Mouse (Mus musculus) small intestine, adult 2 months (tissue): ENCODE results near the gene Ralb. TPM values are rescaled to one million over a fixed set of nuclear protein-coding genes. Genes with fewer than 3 reads are reported as not detected.

Source experiments
- H3K27ac ChIP-seq: fragments of 200-500 bp; 2 replicates; pipeline ENCODE4 v1.5.1; 2012; ENCODE audit warnings: low read depth, low read length, control low read depth, inconsistent platforms; ENCODE audit not compliant: insufficient read depth
- H3K27me3 ChIP-seq: fragments of 200-500 bp; 2 replicates; pipeline ENCODE4 v1.6.1; 2012; ENCODE audit warnings: mild to moderate bottlenecking, moderate library complexity, low read length, inconsistent platforms; ENCODE audit not compliant: control insufficient read depth, insufficient read depth
- H3K36me3 ChIP-seq: fragments of 200-500 bp; 2 replicates; pipeline ENCODE4 v1.6.1; 2012; ENCODE audit warnings: mild to moderate bottlenecking, low read length, control low read depth, inconsistent platforms; ENCODE audit not compliant: control insufficient read depth, insufficient read depth
- H3K4me1 ChIP-seq: fragments of 200-500 bp; 2 replicates; pipeline ENCODE4 v1.6.1; 2012; ENCODE audit warnings: low read length, inconsistent platforms, mixed read lengths; ENCODE audit not compliant: control insufficient read depth, insufficient read depth, insufficient read length
- H3K4me3 ChIP-seq: fragments of 200-500 bp; 2 replicates; pipeline ENCODE4 v1.5.1; 2012; ENCODE audit warnings: low read depth, mild to moderate bottlenecking, control low read depth, inconsistent platforms, low read length, moderate library complexity
- CTCF ChIP-seq: fragments of 200-500 bp; IDR thresholded peaks from 2 replicates; pipeline ENCODE4 v1.5.1; 2012; ENCODE audit warnings: low read depth, mild to moderate bottlenecking, control low read depth, inconsistent platforms, low read length, moderate library complexity, mixed read lengths; ENCODE audit not compliant: insufficient replicate concordance, insufficient read length; ENCODE audit errors: extremely low read depth
- POLR2A ChIP-seq: fragments of 200-500 bp; IDR thresholded peaks from 2 replicates; pipeline ENCODE4 v1.6.1; 2012; ENCODE audit warnings: low read depth, mild to moderate bottlenecking, control low read depth, inconsistent platforms, low read length, moderate library complexity
- WGBS: fragments of 180-500 bp; shearing (Covaris S2); methylation state at CpG from one replicate; pipeline ENCODE4 v1.1.7; 2018; 5-methylcytosine and 5-hydroxymethylcytosine counted together
- polyA plus RNA-seq: library from polyadenylated mRNA; depleted of rRNA; stranded (reverse); fragments of >200 nt; gene quantifications from 2 replicates; pipeline ENCODE4 v1.2.3, GENCODE M21; 2012

The Ralb gene
- polyA plus RNA-seq, 1 experiment: 42.4 TPM

- Histone ChIP-seq H3K4me3 (no peak overlapping the region), H3K4me1 (no peaks in the 10 kb centered on the region), H3K27ac (no peak overlapping the region), H3K36me3 (no peaks in the 10 kb centered on the region), H3K27me3 (no peaks in the 10 kb centered on the region)
- WGBS: 72% methylated on average over 10 of the region's 10 CpGs
- TF ChIP-seq POLR2A: no peak
- no peak for TF ChIP-seq CTCF
Observed at GRCm38 (mm10) chr1:119451417-119451816, 53.2 kb downstream of the Ralb start.

- Histone ChIP-seq H3K4me3 (no peak overlapping the region), H3K27ac (no peak overlapping the region), H3K4me1 (no peaks in the 10 kb centered on the region), H3K36me3 (no peaks in the 10 kb centered on the region), H3K27me3 (no peaks in the 10 kb centered on the region)
- 79% methylated on average over 10 of the region's 10 CpGs for WGBS
- TF ChIP-seq CTCF (no peak), POLR2A (no peak)
Observed at GRCm38 (mm10) chr1:119450651-119451345, 53.8 kb downstream of the Ralb start.

GRCm38 (mm10) chr1:119446753-119447283 lies 57.8 kb downstream of the Ralb start:
- Histone ChIP-seq H3K27ac (no peak overlapping the region), H3K27me3 (no peaks in the 10 kb centered on the region), H3K4me1 (no peaks in the 10 kb centered on the region), H3K36me3 (no peaks in the 10 kb centered on the region), H3K4me3 (no peak overlapping the region)
- TF ChIP-seq CTCF (no peak), POLR2A (no peak)
- 58% methylated on average over 10 of the region's 10 CpGs for WGBS

GRCm38 (mm10) chr1:119443591-119444350 lies 60.8 kb downstream of the Ralb start:
- no peak overlapping the region for H3K27ac ChIP-seq
- no peaks in the 10 kb centered on the region for H3K27me3 ChIP-seq
- TF ChIP-seq POLR2A (no peak), CTCF (no peak)
- 77% methylated on average over 21 of the region's 21 CpGs for WGBS
- H3K4me3 ChIP-seq: no peak overlapping the region
- H3K36me3 ChIP-seq: no peaks in the 10 kb centered on the region
- no peaks in the 10 kb centered on the region for H3K4me1 ChIP-seq

GRCm38 (mm10) chr1:119442901-119443300 lies 61.7 kb downstream of the Ralb start:
- Histone ChIP-seq H3K27ac (no peak overlapping the region), H3K36me3 (no peaks in the 10 kb centered on the region), H3K4me1 (no peaks in the 10 kb centered on the region), H3K27me3 (no peaks in the 10 kb centered on the region), H3K4me3 (no peak overlapping the region)
- 76% methylated on average over 9 of the region's 9 CpGs for WGBS
- no peak for TF ChIP-seq POLR2A
- TF ChIP-seq CTCF: no peak

- Histone ChIP-seq H3K36me3 (no peaks in the 10 kb centered on the region), H3K4me1 (no peaks in the 10 kb centered on the region), H3K27me3 (no peaks in the 10 kb centered on the region), H3K27ac (no peak overlapping the region), H3K4me3 (no peak overlapping the region)
- no peak for TF ChIP-seq CTCF
- TF ChIP-seq POLR2A: no peak
- 89% methylated on average over 9 of the region's 9 CpGs for WGBS
Observed at GRCm38 (mm10) chr1:119438105-119438637, 66.4 kb downstream of the Ralb start.

- TF ChIP-seq CTCF (no peak), POLR2A (no peak)
- WGBS: 72% methylated on average over 6 of the region's 6 CpGs
Observed at GRCm38 (mm10) chr1:119437401-119437800, 67.2 kb downstream of the Ralb start.

More at GRCm38 (mm10) chr1:119437401-119437800, 67.2 kb downstream of the Ralb start:
- Histone ChIP-seq H3K27me3 (no peaks in the 10 kb centered on the region), H3K27ac (no peak overlapping the region), H3K36me3 (no peaks in the 10 kb centered on the region), H3K4me1 (no peaks in the 10 kb centered on the region), H3K4me3 (no peak overlapping the region)
